In genomic region chr19:10431410-10431809, GRCm38 (mm10) we compare ENCODE assay signal across 22 mouse cellular contexts. TPM values are rescaled to one million over a fixed set of nuclear protein-coding genes. Genes with fewer than 3 reads are reported as not detected.
DNase-seq lines count a peak whose midpoint lies in the region; ATAC-seq and TF ChIP-seq lines count a peak whose summit lies in the region.
"Had no signal": no experiment of that assay in that cellular context is flagged by ENCODE, and none has a peak within 500 bp of the region (broad histone marks: within the 10 kb centered on the region; RNA-seq: fewer than 3 reads in every experiment).

No protein-coding gene starts in this region.

- H3K27ac ChIP-seq in layer of hippocampus, adult 2 months: peak overlapping the region; percentile 80
- no peak overlapping the region for H3K27ac ChIP-seq in liver, embryonic 11.5 days (ENCODE audit: low read depth, low read length)
- no peak overlapping the region for H3K27ac ChIP-seq in midbrain, embryonic 16.5 days (ENCODE audit: low read length)
- H3K27ac ChIP-seq: hindbrain, embryonic 14.5 days; intestine, embryonic 15.5 days; kidney, embryonic 15.5 days; neural tube, embryonic 12.5 days; stomach, postnatal 0 days had no signal

- no peaks in the 10 kb centered on the region for H3K36me3 ChIP-seq in liver, embryonic 11.5 days (ENCODE audit: control insufficient read depth, insufficient read depth, low read length)
- H3K36me3 ChIP-seq in midbrain, embryonic 16.5 days (ENCODE audit: control insufficient read depth, insufficient read depth, low read length): peaks cover 2% of the 10 kb centered on the region; the same call in 1 of the 2 replicates
- H3K36me3 ChIP-seq: intestine, embryonic 15.5 days; kidney, embryonic 15.5 days; limb, embryonic 10.5 days; neural tube, embryonic 12.5 days had no signal

- peaks cover 6% of the 10 kb centered on the region; the same call in 1 of the 2 replicates for H3K4me1 ChIP-seq in liver, embryonic 11.5 days (replicated peaks; ENCODE audit: control insufficient read depth, insufficient read depth, low read length)
- H3K4me1 ChIP-seq in midbrain, embryonic 16.5 days (ENCODE audit: control insufficient read depth, insufficient read depth, low read length): 0 out of 2 replicates have a peak, but pooled peaks cover 3% of the 10 kb centered on the region

- H3K4me2 ChIP-seq in liver, embryonic 11.5 days: no peak overlapping the region
- no peak overlapping the region for H3K4me2 ChIP-seq in midbrain, embryonic 16.5 days (ENCODE audit: low read length)
- H3K4me2 ChIP-seq: hindbrain, embryonic 14.5 days; intestine, embryonic 15.5 days; kidney, embryonic 15.5 days; lung, embryonic 14.5 days; neural tube, embryonic 12.5 days had no signal

- no peaks in the 10 kb centered on the region for H3K9me3 ChIP-seq in liver, embryonic 11.5 days (ENCODE audit: control insufficient read depth, low read length)
- no peaks in the 10 kb centered on the region for H3K9me3 ChIP-seq in midbrain, embryonic 16.5 days (replicated peaks; ENCODE audit: control insufficient read depth, low read length, poor library complexity, severe bottlenecking)
- H3K9me3 ChIP-seq: intestine, embryonic 15.5 days; kidney, embryonic 15.5 days; limb, embryonic 10.5 days; neural tube, embryonic 12.5 days had no signal

- 7% methylated on average over 3 of the region's 3 CpGs for WGBS in liver, embryonic 11.5 days
- 53% methylated on average over 3 of the region's 3 CpGs for WGBS in midbrain, embryonic 16.5 days

- peak; percentile 81 for ATAC-seq in liver, embryonic 11.5 days (replicated peaks; ENCODE audit: low FRiP score)
- peak; percentile 9; the same call in 1 of the 2 replicates for ATAC-seq in midbrain, embryonic 16.5 days
- ATAC-seq: intestine, embryonic 15.5 days had no signal

- H3K27me3 ChIP-seq in liver, embryonic 11.5 days (replicated peaks; ENCODE audit: control insufficient read depth, insufficient read depth, low read length): peaks cover 10% of the 10 kb centered on the region
- H3K27me3 ChIP-seq in midbrain, embryonic 16.5 days (ENCODE audit: control insufficient read depth, insufficient read depth, low read depth, low read length): no peaks in the 10 kb centered on the region
- H3K27me3 ChIP-seq: intestine, embryonic 15.5 days had no signal

- TF ChIP-seq CTCF in layer of hippocampus, adult 2 months (conservative IDR thresholded peaks at IDR 0.05): no peak

- H3K9ac ChIP-seq in liver, embryonic 11.5 days (ENCODE audit: low read depth, low read length): no peak overlapping the region
- no peak overlapping the region for H3K9ac ChIP-seq in midbrain, embryonic 16.5 days (ENCODE audit: low read depth, low read length)
- H3K9ac ChIP-seq: hindbrain, embryonic 14.5 days; intestine, embryonic 15.5 days; kidney, embryonic 15.5 days; lung, embryonic 14.5 days; neural tube, embryonic 12.5 days had no signal

- H3K4me3 ChIP-seq in layer of hippocampus, adult 2 months: no peak overlapping the region
- no peak overlapping the region for H3K4me3 ChIP-seq in liver, embryonic 11.5 days (ENCODE audit: low read depth, low read length)
- no peak overlapping the region for H3K4me3 ChIP-seq in midbrain, embryonic 16.5 days (ENCODE audit: low read depth, low read length)
- H3K4me3 ChIP-seq: intestine, embryonic 15.5 days; kidney, embryonic 15.5 days; limb, embryonic 10.5 days; neural tube, embryonic 12.5 days had no signal

- peak; percentile 13 for DNase-seq in cerebellum, adult 9-10 months
- DNase-seq in cerebellum, postnatal 10 days: no peak
- no peak for DNase-seq in layer of hippocampus, adult 2 months (ENCODE audit: low spot score in 2 of 2)
- DNase-seq in layer of hippocampus, adult 11-12 months (ENCODE audit: low spot score): no peak
- DNase-seq in liver, embryonic 11.5 days (ENCODE audit: low spot score): no peak
- DNase-seq in thymus, adult 18-20 months: no peak
- DNase-seq in right cerebral cortex, postnatal 36 days (ENCODE audit: low spot score in 2 of 2): no peak
- DNase-seq: adrenal gland, adult 2 months; cerebellum, adult 18-20 months; heart, postnatal 14 days; lung, embryonic 14.5 days; lung, postnatal 4 days; right cerebral cortex, postnatal 25 days; thymus, postnatal 25 days had no signal

RNA-seq across cellular contexts. Expression of gene Lrrc10b, which starts 25.9 kb away (rescaled TPM):
- 10 to 100 TPM; 83.9 to 84.6 TPM for total RNA-seq in layer of hippocampus, adult 2 months (2021)
- polyA plus RNA-seq in liver, embryonic 11.5 days (2014; fragmentation: Nextera tagmentation; extraction: Ambion mirVana): 0.14 TPM in 1 of 2 replicates, not detected in the other
- 1.9 and 2.0 TPM in 2 replicates for polyA plus RNA-seq in midbrain, embryonic 16.5 days (2015; fragmentation: Nextera tagmentation; extraction: Ambion mirVana)
- total RNA-seq: common myeloid progenitor, adult 5-6 weeks had no signal

RNA-seq across cellular contexts. Expression of gene Syt7, which starts 42.5 kb away (rescaled TPM):
- 100 to 1,000 TPM; 315 to 321 TPM for total RNA-seq in layer of hippocampus, adult 2 months (2021)
- polyA plus RNA-seq in liver, embryonic 11.5 days (2014; fragmentation: Nextera tagmentation; extraction: Ambion mirVana): 1.2 and 1.4 TPM in 2 replicates
- polyA plus RNA-seq in midbrain, embryonic 16.5 days (2015; fragmentation: Nextera tagmentation; extraction: Ambion mirVana): 13.6 and 15.5 TPM in 2 replicates
- total RNA-seq: common myeloid progenitor, adult 5-6 weeks had no signal

RNA-seq across cellular contexts. Expression of gene Ppp1r32, which starts 51.3 kb away (rescaled TPM):
- 1 to 10 TPM; 2.4 to 3.0 TPM for total RNA-seq in layer of hippocampus, adult 2 months (2021)
- polyA plus RNA-seq in liver, embryonic 11.5 days (2014; fragmentation: Nextera tagmentation; extraction: Ambion mirVana): 0.12 TPM in 1 of 2 replicates, not detected in the other
- polyA plus RNA-seq in midbrain, embryonic 16.5 days (2015; fragmentation: Nextera tagmentation; extraction: Ambion mirVana): 3.6 and 5.9 TPM in 2 replicates
- total RNA-seq: common myeloid progenitor, adult 5-6 weeks had no signal
- polyA plus RNA-seq: kidney, embryonic 15.5 days; limb, embryonic 10.5 days; lung, embryonic 14.5 days; neural tube, embryonic 12.5 days had no signal
